Mouse (Mus musculus) cerebellum, adult 11-12 months (tissue): ENCODE results near the gene Pecam1.
"Not testable (repeated sequence)": the region's sequence is repeated elsewhere in the genome, so short reads cannot be mapped to it uniquely, and the experiment has no call there.

Source experiments
- DNase-seq: peaks from one replicate; pipeline ENCODE4 v3.0.0; 2022

Gene Pecam1

DNA sequence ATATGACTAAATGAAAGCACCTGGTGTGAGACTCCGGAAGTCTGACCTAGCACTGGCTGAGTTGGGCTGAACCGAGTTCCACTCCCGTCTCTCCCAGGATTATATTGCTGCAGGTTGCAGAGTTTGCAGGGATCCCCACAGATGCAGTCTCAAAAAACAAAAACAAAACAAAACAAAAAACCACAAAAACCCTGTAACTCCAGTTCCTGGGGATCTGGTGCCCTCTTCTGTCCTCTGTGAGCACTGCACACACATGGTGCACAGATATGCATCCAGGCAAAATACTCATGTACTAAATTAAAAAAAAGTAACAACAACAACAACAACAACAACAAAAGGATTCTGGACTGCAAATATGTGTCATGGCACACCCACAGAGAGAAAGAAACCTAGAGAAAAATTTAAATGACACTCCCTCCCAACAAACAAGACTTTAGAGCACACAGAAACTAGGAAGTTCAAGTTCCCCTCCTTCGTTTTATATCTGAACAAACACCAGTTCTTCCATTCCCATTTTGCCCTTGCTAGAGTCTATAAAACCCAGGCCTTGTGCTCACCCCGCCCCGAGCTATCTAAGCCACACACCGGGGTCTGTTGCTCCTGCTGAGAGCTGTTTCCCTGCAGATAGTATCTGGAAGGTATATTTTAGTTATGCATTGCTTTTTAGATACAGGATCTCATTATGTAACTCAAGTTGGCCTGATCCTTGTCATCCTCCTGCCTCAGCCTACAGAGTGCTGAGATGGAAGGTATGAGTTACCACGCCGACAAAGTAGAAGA is 20.0 kb upstream of the Pecam1 start:
- no peak for DNase-seq

DNA sequence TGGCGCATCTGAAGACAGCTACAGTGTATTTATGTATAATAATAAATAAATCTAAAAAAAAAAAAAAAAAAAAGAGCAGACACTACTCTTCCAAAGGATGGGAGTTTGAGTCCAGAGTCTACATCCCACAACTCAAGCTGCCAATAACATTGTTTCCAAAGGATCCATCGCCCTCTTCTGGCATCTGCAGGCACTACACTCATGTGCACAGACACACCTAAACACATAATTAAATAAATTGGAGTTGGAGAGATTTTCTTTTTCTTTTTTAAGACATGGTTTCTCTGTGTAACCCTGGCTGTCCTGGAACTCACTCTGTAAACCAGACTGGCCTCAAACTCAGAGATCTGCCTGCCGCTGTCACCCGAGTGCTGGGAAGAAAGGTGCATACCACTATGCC is 17.1 kb upstream of the Pecam1 start:
- DNase-seq, result no peak

DNA sequence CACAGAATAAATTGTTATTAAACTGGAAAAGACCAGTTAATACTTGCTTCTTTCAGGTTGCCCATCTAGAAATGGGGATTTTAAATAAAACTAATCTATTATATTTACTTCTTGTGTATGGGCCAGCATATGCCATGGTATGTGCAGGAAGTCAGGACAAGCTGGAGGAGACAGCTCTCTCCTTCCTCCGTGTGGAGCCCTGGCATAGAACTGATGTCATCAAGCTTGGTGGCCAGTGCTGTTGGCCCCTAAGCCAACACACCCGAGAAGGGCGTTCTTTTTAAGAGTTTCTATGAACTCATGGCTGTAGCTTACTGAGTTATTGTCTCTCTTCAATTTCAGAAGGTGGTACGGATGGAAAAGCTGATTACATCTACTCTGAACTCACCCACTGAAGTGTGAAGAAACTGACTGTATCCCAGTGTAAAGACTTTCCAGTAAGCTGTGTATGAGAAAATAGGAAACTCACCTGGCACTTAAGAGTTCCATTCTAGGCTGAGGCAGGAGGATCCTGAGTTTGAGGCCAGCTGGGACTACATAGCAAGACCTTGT is 16.3 kb upstream of the Pecam1 start:
- no peak for DNase-seq

DNA sequence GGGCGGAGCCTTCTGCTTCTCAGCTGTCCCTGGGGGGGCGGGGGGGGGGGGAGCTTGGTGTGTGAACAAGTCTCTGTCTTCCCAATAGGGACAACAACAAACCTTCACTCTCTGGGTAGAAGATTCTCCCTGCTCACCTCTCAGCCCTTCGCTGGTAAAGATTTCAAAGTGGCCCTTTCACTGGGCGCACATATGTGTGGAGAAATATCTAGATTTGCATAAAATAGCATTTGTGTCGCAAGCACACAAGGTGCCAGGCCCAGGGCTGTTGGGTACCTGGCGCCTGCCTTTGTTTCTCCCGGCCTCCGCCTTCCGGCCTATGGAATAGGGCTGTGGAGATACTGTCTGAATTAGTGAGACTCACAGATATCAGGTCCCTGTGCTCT is 12.4 kb upstream of the Pecam1 start:
- no peak for DNase-seq

DNA sequence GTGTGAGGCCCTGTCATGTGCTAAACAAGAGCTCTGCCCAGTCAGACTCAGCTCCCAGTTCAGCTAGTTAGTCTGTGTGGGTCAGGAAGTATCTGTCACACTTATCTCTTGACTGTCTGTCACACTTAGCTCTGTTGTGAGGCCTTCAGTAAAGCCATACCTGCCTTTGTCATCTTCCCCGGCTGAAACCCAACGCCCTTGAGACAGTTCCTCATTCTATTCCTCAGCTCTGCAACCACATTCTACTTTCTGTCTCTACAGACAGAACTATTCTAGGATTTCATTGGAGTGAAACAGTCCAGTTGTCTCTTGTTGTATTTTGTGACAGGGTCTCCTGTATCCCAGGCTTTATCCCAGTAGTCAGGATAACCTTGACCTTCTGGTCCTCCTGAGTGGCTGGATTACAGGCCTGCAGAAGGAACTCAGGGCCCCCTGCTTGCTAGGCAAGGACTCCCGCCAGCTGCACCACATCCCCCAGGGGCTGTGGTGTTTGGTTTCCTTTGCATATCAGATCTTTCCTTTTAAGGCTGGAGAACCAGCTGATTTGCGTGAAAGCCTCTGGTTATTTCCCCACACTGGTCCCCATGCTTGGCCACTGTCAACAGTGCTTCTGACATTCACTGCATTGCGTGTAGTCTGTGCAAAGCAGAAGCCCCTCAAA is 11.8 kb upstream of the Pecam1 start:
- no peak for DNase-seq

DNA sequence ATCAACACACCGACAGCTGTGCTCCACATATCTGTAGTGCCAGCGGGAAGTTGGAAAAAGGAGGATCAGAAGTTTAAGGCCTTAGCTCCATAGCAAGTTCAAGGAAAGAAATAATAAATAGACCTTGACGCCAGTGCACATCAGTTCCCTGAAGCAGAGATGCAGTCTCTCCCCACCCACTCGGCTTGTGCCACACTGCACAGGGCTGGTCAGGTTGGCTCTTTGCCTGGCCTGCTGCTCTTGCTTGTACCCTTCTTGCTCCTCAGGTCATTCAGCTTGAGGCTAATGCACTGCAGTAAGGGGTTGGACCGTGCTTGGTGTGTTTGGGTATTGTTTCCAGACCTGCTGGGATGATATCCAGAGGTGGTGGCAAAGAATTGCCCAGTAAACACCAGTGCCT is 10.1 kb upstream of the Pecam1 start:
- no peak for DNase-seq

DNA sequence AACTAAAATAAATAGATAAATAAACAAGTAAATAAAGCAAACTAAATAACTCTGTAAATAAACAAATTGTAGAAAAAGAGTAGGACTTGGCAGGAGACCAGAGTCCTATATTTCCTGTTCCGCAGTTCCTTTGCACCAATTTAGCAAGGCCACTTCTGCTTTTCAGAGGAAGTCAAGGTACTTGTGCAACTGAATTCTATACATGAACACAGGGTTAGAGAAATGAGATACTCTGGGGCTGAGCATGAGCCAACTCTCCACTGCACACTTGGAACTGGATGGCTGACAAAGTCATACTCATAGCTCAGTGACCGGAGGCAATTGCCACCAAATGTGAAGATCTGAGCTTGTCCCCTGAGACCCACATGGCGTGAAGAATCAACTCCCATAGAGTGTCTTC is 8.6 kb upstream of the Pecam1 start:
- no peak for DNase-seq

DNA sequence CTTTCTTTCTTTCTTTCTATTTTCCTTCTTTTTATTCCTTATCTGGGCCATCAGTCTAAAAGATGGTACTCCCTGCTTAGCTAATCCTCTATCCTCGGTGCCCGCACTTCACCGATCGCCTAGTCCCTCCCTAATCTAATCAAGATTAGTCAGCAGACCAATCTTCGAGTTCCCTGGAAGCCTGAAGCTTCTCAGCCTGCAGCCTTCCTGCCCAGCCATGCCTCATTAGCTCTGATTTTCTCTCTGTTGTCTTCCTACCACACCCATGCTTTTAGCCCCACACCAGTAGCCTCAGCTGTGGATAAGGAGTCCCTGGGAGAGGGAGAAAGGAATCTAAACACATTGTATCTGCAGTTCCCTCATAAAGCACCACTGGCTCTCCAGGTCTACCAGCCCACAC is 5.2 kb upstream of the Pecam1 start:
- no peak for DNase-seq

DNA sequence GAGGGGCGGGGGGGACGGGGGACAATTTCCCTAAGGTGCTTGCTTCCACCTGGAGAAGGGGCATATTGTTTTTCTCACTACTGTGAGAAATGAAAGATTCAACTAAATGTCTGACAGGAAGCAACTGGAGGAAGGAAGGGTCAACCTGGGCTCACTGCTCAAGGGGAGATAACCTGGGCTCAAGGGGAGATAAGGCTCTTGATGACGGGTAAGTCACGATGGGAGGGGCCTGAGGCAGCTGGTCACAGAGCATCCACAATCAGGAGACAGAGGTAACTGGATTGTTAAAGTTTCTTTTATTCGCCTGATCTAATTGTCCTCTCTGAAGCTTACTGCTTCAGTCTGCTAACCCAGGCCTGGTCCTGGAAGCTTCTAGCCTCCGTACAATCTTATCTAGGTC is 2.9 kb upstream of the Pecam1 start:
- DNase-seq, result no peak

DNA sequence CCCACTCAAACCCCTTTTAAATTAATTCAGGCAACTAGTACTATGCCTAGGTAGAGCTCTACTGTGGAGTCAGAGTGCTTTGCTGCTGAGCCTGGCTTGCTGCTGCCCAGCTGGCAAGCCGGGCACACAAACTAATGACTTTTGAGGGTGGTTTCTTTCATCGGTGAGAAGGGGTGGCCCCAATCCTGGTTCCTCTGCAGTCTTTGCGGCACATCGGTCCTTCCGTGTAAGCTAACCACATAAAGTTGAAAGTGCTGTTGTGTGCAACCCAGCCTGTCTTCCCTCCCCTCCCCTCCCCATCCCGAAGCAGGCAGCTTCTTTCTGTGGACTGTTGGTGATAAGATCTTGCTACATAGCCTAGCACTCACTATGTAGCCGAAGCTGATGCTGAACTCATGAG is 1.7 kb upstream of the Pecam1 start:
- DNase-seq, result no peak

DNA sequence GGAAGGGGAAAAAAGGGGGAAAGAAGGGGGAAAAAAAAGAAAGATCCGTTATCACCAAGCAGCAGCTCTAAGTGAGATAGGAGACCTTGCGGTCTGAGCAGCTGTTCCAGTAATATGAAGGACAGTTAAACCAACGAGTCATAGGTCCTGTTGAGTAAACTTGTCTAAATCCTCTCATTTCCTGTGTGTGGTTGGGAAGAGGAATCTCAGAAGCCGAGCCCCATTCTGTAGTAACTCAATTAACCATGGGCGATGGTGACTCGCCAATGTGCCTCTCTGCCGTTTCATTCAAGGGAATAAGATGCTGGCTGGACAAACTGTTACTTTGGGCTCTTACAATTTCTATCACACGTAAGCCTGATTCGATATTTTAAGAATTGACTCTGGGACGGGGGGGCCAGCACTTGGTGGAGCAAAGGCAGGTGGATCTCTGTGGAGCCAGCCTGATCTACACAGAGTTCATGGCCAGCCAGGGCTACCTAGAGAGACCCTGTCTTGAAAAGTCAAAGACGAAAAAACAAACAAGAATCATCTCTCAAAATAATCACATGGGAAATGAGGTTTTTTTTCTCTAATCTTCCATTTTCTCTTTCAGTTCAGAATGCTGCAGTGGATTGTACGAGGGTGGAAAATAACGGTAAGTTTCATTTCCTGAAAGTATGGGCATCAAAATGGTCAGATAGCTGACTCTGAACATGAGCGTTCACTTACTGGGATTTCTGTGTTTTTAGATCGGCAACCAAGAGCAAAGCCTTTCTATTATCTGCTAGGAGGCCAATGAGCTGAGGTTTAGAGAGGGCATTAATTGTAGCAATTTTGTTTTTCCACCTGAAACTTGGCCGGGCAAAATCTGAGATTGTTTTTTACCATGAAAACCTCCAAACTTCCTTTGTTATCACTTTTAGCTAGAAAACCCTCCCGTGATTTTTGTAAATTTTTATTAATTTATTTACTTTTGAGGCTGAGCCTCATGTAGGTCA is 901 bp upstream of the Pecam1 start, which contains the start of gene Milr1:
Milr1 (plus strand) TSS at position 188 of the 980 bp plus-strand sequence.
- no peak for DNase-seq

DNA sequence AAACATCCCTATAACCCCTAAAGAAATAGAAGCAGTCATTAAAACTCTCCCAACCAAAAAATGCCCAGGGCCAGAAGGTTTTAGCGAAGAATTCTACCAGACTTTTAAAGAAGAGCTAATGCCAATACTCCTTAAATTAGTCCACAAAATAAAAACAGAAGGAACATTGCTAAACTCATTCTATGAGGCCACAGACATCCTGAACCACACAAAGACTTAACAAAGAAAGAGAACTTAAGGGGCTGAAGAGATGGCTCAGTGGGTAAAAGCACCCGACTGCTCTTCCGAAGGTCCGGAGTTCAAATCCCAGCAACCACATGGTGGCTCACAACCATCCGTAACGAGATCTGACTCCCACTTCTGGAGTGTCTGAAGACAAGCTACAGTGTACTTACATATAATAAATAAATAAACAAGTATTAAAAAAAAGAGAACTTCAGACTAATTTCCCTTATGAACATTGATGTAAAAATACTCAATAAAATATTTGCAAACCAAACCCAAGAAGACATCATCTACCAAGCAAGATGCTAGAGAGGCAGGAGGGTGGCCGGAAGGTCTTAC is 789 bp downstream of the Pecam1 start:
- not testable (repeated sequence) for DNase-seq

DNA sequence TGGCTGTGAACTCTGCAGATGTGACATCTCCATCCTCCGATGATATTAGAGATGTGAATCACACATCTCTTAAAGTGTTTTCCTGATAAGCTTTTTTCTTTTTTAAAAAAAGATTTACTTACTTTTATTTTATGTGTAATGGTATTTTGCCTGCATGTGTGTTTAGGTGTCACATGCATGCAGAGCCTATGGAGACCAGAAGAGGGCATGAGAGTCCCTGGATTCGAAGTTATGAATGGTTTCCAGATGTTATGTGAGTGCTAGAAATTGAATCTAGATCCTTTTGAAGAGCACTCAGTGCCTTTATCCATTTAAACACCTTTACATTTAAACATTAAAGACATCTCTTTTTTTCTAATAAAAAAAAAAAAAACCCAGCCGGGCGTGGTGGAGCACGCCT is 5.5 kb downstream of the Pecam1 start:
- no peak for DNase-seq

DNA sequence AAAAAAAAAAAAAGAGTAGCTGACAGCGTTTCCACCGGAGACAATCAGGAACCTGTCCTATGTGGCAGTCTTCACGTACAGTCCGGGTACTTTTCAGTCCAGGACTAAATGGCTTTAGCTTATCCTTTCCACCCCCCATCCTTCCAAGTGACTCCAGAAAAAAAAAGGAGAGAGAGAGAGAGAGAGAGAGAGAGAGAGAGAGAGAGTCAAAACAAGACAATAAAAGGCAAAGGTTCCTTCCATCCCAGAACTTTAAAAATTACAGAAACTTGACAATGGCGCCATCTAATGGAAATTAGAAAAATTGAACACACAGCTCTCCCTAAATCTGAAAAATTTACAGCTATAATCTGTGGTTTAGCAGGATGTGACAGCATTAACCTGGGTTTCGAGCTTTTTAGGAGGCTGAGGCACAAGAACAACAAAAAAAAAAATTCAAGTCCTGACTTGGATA is 8.0 kb downstream of the Pecam1 start:
- DNase-seq, result no peak

DNA sequence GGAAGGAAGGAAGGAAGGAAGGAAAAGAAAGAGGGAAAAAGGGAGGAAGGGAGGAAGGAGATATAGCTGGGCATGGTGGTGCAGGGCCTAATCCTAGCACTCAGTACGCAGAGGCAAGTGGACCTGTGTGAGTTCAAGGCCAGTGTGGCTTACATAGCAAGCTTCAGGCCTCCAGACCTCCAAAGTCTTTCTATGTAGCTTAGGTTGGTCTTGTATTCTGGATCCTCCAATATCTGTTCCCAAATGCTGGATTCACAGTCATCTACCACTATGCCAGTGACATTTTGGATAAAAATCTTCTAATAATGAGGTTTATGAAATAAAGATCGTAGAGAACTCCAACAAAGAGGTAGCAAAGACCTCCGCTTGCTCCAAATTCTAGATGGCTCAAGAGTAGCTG is 8.6 kb downstream of the Pecam1 start:
- no peak for DNase-seq

DNA sequence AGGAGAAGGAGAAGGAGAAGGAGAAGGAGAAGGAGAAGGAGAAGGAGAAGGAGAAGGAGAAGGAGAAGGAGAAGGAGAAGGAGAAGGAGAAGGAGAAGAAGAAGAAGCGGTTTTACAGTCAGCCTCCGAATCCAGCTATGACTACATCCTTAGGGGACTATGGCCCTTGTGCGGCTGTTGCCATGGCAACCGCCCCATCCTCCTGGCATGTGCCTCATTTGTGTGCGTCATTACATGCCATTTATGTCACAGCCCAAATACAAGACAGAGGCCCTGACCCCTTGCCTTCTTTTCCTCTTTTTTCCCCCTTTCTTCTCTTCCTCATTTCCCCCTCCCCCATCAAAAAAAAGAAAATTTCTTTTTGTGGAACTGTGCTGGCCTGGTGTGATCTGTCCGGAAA is 9.2 kb downstream of the Pecam1 start:
- DNase-seq, result no peak

DNA sequence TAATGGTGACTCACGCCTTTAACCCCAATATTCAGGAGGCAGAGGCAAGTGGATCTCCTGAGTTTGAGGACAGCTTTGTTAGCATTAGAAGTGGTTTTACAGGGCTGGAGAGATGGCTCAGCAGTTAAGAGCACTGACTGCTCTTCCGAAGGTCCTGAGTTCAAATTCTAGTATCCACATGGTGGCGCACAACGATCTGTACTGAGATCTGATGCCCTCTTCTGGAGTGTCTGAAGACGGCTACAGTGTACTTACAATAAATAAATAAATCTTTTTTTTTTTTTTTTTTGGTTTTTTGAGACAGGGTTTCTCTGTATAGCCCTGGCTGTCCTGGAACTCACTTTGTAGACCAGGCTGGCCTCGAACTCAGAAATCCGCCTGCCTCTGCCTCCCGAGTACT is 9.7 kb downstream of the Pecam1 start:
- not testable (repeated sequence) for DNase-seq

DNA sequence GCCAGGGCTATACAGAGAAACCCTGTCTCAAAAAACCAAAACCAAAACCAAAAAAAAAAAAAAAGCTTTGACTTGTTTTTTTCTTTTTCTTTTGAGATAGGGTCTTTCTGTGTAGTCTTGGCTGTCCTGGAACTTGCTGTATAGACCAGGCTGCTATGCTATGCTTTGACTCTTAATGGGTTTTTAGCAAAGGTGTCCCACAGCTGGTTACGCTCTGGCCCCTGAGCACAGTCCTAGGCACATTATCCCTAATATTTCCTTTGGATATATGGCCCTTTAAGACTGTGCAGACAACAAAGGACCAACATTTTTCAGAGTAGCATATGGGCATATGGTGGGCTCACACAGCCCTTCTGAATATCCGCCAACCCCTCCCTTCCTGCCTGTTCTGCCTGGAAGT is 11.3 kb downstream of the Pecam1 start:
- no peak for DNase-seq

DNA sequence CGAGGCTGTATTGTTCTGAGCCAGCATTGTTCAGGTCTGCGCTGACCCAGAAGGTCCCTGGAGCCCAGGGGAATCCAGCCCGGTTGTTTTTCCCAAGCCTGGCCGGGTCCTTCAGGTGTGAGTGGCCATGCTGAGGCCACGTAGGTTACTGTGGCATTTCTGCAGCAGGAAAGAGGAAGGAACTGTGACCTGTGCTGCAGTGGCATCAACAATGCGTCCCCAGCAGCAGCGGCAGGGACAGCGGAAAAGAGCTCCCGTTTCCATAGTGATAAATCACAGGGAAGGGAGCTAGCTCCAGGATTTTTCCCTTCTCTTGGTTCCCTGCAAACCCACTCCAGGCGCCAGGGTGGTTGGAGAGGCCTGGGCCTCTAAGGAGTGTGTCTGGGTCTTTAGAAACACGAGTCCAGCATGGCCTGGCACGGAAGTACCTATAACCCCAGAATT is 13.2 kb downstream of the Pecam1 start:
- DNase-seq, result no peak

DNA sequence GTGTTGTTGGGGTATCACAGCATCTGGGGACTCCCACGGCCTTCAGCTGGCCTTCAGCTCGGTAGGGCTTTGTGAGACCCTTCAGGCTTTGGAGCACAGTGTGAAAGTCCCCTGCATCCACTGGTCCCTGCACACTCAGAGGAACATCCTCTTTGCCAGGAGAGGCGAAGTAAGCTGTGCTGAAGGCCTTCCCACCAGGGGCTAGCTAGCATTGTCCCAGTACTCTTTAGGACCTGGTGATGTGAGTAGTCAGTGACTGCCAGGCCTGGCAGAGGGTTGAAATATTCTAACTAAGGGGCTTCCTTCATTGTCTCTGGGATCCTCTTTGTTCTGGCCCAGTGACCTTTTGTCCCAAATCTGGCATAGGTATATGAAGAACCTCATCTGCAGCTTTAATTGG is 13.8 kb downstream of the Pecam1 start:
- DNase-seq, result no peak

DNA sequence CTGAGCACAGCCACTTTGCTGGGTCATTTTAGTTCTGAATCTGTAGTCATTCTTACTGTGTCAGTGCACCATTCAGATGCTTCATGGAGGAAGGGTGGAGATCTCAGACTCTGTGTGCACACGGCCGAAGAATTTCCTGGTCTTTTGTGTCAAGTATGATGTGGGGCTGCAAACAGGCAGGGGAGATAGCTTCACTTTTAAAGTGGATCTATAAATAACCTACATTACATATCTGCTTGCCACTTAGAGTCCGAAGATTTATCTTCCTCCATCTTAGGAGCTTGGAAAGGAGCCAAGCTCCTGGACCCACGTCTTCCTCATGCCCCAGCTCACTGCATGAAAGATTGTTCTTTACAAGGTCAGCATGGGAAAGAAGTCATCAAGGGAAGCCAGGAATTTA is 19.7 kb downstream of the Pecam1 start:
- DNase-seq, result no peak

DNA sequence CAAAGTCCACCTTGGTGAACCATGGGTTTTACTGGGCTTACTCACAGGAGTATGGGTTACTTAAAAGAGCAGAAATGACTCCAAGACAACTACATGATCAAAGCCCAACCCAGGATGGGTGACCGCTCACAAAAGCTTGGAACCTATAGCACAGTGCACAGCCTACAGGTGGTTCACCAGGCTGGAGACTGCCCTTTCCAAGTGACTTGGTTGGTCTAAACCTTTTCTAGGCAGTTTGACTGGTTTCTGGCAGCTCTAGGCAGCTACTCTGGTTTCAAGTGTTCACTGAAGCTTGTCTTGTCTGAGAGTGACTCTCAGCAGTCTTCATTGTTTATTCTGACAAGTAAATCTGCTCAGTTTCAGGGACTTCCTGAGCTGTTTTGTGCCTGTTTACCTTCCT is 20.8 kb downstream of the Pecam1 start:
- no peak for DNase-seq
